Mouse (Mus musculus): ENCODE results near the gene Mr1. TPM values are rescaled to one million over a fixed set of nuclear protein-coding genes. Genes with fewer than 3 reads are reported as not detected.

Gene Mr1
- total RNA-seq, 1 experiment = not detected

DNA sequence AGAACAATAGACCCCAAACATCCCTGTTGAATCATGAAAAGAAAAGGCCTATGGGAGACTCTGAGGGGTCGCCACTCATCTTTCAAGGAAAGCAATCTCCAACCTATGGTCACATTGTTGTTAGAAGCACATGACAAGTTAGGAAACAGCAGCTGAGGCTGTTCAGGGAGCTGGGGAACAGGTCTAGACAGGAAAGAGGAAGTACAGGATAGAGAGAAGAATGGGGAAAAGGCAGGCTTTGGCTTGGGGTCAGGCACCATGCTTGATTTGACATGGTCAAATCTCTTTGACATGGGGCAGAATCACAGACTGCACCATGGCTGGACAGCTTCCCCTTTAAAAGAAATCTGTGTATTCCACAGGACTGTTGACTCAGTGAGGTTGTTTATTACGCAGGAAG lies 614 bp upstream of the Mr1 start:
- no peak overlapping the region for H3K9ac ChIP-seq (ENCODE audit: insufficient read depth, low read depth, low read length, poor library complexity, severe bottlenecking)
- H3K4me3 ChIP-seq (ENCODE audit: insufficient read depth in 1 of 2, low read depth in 1 of 2, low read length in 2 of 2, poor library complexity in 1 of 2, severe bottlenecking in 1 of 2) = no peak overlapping the region
- H3K4me1 ChIP-seq (ENCODE audit: control insufficient read depth in 2 of 2, insufficient read depth in 2 of 2, low read length in 2 of 2, poor library complexity in 1 of 2) = no peaks in the 10 kb centered on the region
- no peaks in the 10 kb centered on the region for H3K9me3 ChIP-seq (ENCODE audit: control insufficient read depth, insufficient read depth, low read depth, low read length)
- TF ChIP-seq MAFK (IDR thresholded peaks at IDR 0.05; ENCODE audit: insufficient read depth, low read depth, low read length) = no peak
- no peak for TF ChIP-seq ZNF384 (IDR thresholded peaks at IDR 0.05; ENCODE audit: low read depth, low read length)
- no peak for TF ChIP-seq ZC3H11A (IDR thresholded peaks at IDR 0.05; ENCODE audit: borderline replicate concordance, low read depth, low read length)
- TF ChIP-seq CHD2 (IDR thresholded peaks at IDR 0.05; ENCODE audit: low read depth, low read length) = no peak
- TF ChIP-seq HCFC1 (IDR thresholded peaks at IDR 0.05; ENCODE audit: borderline replicate concordance, insufficient read depth, low read length) = no peak
- DNase-seq (ENCODE audit: low read depth, low spot score) = no peak
- no peaks in the 10 kb centered on the region for H3K36me3 ChIP-seq (ENCODE audit: control insufficient read depth, insufficient read depth, low read length, poor library complexity, severe bottlenecking)
- in situ Hi-C loops (cut with MboI; ENCODE audit: low sequenced_read_pairs in 2 of 2, unreplicated experiment in 2 of 2) = no loop called here
- no peak overlapping the region for H3K27ac ChIP-seq (ENCODE audit: insufficient read depth, low read depth, low read length, poor library complexity, severe bottlenecking)

DNA sequence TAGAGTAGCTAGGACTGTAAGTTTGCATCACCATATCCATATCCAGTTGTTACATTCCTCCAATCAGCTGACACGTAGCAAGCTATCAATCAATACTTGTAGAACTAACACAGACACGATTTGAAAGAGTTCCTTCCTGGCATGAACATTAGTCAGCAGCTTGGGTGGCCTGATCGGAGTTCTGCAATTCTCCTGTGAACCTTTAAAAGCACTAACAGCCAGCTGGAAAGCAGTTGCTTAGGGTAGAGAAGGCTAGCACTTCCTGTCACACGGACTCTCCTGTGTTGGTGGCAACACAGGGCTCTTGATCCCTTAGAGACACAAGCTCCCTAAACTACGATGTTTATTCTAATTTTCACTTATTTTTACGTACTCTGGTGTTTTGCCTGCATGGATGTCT lies 994 bp downstream of the Mr1 start:
- in situ Hi-C loops (cut with MboI; ENCODE audit: low sequenced_read_pairs in 2 of 2, unreplicated experiment in 2 of 2) = no loop called here
- H3K27ac ChIP-seq (ENCODE audit: insufficient read depth, low read depth, low read length, poor library complexity, severe bottlenecking) = no peak overlapping the region
- no peaks in the 10 kb centered on the region for H3K36me3 ChIP-seq (ENCODE audit: control insufficient read depth, insufficient read depth, low read length, poor library complexity, severe bottlenecking)
- TF ChIP-seq MAFK (IDR thresholded peaks at IDR 0.05; ENCODE audit: insufficient read depth, low read depth, low read length) (no peak), ZC3H11A (IDR thresholded peaks at IDR 0.05; ENCODE audit: borderline replicate concordance, low read depth, low read length) (no peak), CHD2 (IDR thresholded peaks at IDR 0.05; ENCODE audit: low read depth, low read length) (no peak), ZNF384 (IDR thresholded peaks at IDR 0.05; ENCODE audit: low read depth, low read length) (no peak), HCFC1 (IDR thresholded peaks at IDR 0.05; ENCODE audit: borderline replicate concordance, insufficient read depth, low read length) (no peak)
- H3K4me1 ChIP-seq (ENCODE audit: control insufficient read depth in 2 of 2, insufficient read depth in 2 of 2, low read length in 2 of 2, poor library complexity in 1 of 2) = no peaks in the 10 kb centered on the region
- no peaks in the 10 kb centered on the region for H3K9me3 ChIP-seq (ENCODE audit: control insufficient read depth, insufficient read depth, low read depth, low read length)
- no peak overlapping the region for H3K9ac ChIP-seq (ENCODE audit: insufficient read depth, low read depth, low read length, poor library complexity, severe bottlenecking)
- DNase-seq (ENCODE audit: low read depth, low spot score) = no peak
- no peak overlapping the region for H3K4me3 ChIP-seq (ENCODE audit: insufficient read depth in 1 of 2, low read depth in 1 of 2, low read length in 2 of 2, poor library complexity in 1 of 2, severe bottlenecking in 1 of 2)

DNA sequence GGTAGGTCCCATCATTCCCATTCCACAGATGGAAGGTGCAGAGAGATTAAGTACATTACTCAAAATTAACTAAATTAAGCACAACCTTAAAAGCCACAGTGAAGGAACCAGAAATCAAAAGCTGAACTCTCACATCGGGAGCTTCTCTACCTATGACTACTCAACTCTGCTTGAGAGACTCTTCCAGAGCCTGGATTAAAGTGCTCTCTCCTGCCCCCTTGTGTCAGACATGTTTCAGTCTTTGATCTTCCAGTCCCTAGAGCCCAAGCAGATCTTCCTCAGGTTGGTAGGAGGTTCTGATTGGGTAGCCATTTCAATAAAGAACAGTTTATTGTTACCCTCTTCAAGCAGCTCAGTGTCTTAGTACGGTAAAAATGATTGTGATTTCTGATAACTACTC lies 6.5 kb downstream of the Mr1 start:
- in situ Hi-C loops (cut with MboI; ENCODE audit: low sequenced_read_pairs in 2 of 2, unreplicated experiment in 2 of 2) = no loop called here

DNA sequence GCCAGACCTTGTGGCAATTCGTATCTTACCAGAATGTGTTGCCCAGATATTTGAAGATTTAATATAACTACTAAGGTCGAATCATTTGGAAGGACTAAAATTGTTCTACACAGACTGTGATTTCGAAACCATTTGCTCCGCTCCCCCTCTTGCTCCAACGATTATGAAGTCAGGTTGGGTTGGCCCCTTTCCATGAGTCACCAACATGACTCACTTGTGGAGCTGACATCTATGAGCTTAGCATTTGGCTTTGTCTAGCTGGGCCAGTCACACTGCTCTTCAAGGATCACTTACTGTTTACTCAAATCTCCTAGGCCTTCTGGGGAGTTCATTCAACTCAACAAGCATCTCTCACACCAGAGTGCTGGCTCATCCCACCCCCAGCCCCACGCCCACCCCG lies 7.8 kb downstream of the Mr1 start:
- no peak overlapping the region for H3K27ac ChIP-seq (ENCODE audit: insufficient read depth, low read depth, low read length, poor library complexity, severe bottlenecking)
- DNase-seq (ENCODE audit: low read depth, low spot score) = no peak
- no peak overlapping the region for H3K9ac ChIP-seq (ENCODE audit: insufficient read depth, low read depth, low read length, poor library complexity, severe bottlenecking)
- no peaks in the 10 kb centered on the region for H3K36me3 ChIP-seq (ENCODE audit: control insufficient read depth, insufficient read depth, low read length, poor library complexity, severe bottlenecking)
- in situ Hi-C loops (cut with MboI; ENCODE audit: low sequenced_read_pairs in 2 of 2, unreplicated experiment in 2 of 2) = no loop called here
- no peak for TF ChIP-seq ZC3H11A (IDR thresholded peaks at IDR 0.05; ENCODE audit: borderline replicate concordance, low read depth, low read length)
- no peak for TF ChIP-seq ZNF384 (IDR thresholded peaks at IDR 0.05; ENCODE audit: low read depth, low read length)
- no peak for TF ChIP-seq MAFK (IDR thresholded peaks at IDR 0.05; ENCODE audit: insufficient read depth, low read depth, low read length)
- no peak for TF ChIP-seq CHD2 (IDR thresholded peaks at IDR 0.05; ENCODE audit: low read depth, low read length)
- TF ChIP-seq HCFC1 (IDR thresholded peaks at IDR 0.05; ENCODE audit: borderline replicate concordance, insufficient read depth, low read length) = no peak
- no peaks in the 10 kb centered on the region for H3K4me1 ChIP-seq (ENCODE audit: control insufficient read depth in 2 of 2, insufficient read depth in 2 of 2, low read length in 2 of 2, poor library complexity in 1 of 2)
- H3K9me3 ChIP-seq (ENCODE audit: control insufficient read depth, insufficient read depth, low read depth, low read length) = no peaks in the 10 kb centered on the region
- H3K4me3 ChIP-seq (ENCODE audit: insufficient read depth in 1 of 2, low read depth in 1 of 2, low read length in 2 of 2, poor library complexity in 1 of 2, severe bottlenecking in 1 of 2) = no peak overlapping the region

More for the DNA sequence above, 6.5 kb downstream of the Mr1 start:
- Histone ChIP-seq H3K9me3 (ENCODE audit: control insufficient read depth, insufficient read depth, low read depth, low read length) (no peaks in the 10 kb centered on the region), H3K27ac (ENCODE audit: insufficient read depth, low read depth, low read length, poor library complexity, severe bottlenecking) (no peak overlapping the region), H3K36me3 (ENCODE audit: control insufficient read depth, insufficient read depth, low read length, poor library complexity, severe bottlenecking) (no peaks in the 10 kb centered on the region), H3K4me1 (ENCODE audit: control insufficient read depth in 2 of 2, insufficient read depth in 2 of 2, low read length in 2 of 2, poor library complexity in 1 of 2) (no peaks in the 10 kb centered on the region), H3K9ac (ENCODE audit: insufficient read depth, low read depth, low read length, poor library complexity, severe bottlenecking) (no peak overlapping the region), H3K4me3 (ENCODE audit: insufficient read depth in 1 of 2, low read depth in 1 of 2, low read length in 2 of 2, poor library complexity in 1 of 2, severe bottlenecking in 1 of 2) (no peak overlapping the region)
- DNase-seq (ENCODE audit: low read depth, low spot score) = peak; percentile 60
- no peak for TF ChIP-seq ZC3H11A (IDR thresholded peaks at IDR 0.05; ENCODE audit: borderline replicate concordance, low read depth, low read length)
- no peak for TF ChIP-seq CHD2 (IDR thresholded peaks at IDR 0.05; ENCODE audit: low read depth, low read length)
- TF ChIP-seq MAFK (IDR thresholded peaks at IDR 0.05; ENCODE audit: insufficient read depth, low read depth, low read length) = no peak
- no peak for TF ChIP-seq ZNF384 (IDR thresholded peaks at IDR 0.05; ENCODE audit: low read depth, low read length)
- no peak for TF ChIP-seq HCFC1 (IDR thresholded peaks at IDR 0.05; ENCODE audit: borderline replicate concordance, insufficient read depth, low read length)

DNA sequence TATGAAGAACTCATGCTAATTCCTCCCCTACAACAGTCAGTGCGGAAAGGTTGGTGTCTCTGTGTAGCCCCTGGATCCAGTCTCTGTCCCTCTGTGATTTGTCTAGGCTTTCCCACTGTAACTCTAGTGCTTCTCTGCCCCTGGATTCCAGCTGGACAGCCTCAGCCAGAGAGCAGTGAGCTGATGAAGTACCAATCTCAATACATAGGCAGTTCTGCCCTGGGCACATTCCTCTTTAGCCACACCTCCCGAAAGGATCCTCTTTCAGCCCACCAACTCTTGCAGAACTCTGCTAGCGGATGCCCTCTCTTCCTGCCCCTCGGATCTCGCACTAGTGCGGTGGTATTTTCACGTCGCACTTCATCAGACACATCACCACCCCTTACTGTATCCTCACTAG lies 11.7 kb downstream of the Mr1 start:
- H3K4me1 ChIP-seq (ENCODE audit: control insufficient read depth in 2 of 2, insufficient read depth in 2 of 2, low read length in 2 of 2, poor library complexity in 1 of 2) = no peaks in the 10 kb centered on the region
- no peak overlapping the region for H3K4me3 ChIP-seq (ENCODE audit: insufficient read depth in 1 of 2, low read depth in 1 of 2, low read length in 2 of 2, poor library complexity in 1 of 2, severe bottlenecking in 1 of 2)
- H3K36me3 ChIP-seq (ENCODE audit: control insufficient read depth, insufficient read depth, low read length, poor library complexity, severe bottlenecking) = no peaks in the 10 kb centered on the region
- H3K9me3 ChIP-seq (ENCODE audit: control insufficient read depth, insufficient read depth, low read depth, low read length) = no peaks in the 10 kb centered on the region
- peak overlapping the region; percentile 41; the same call in 1 of the 2 replicates for H3K27ac ChIP-seq (ENCODE audit: insufficient read depth, low read depth, low read length, poor library complexity, severe bottlenecking)
- TF ChIP-seq MAFK (IDR thresholded peaks at IDR 0.05; ENCODE audit: insufficient read depth, low read depth, low read length) (no peak), CHD2 (IDR thresholded peaks at IDR 0.05; ENCODE audit: low read depth, low read length) (no peak)
- in situ Hi-C loops (cut with MboI; ENCODE audit: low sequenced_read_pairs in 2 of 2, unreplicated experiment in 2 of 2) = no loop called here
- H3K9ac ChIP-seq (ENCODE audit: insufficient read depth, low read depth, low read length, poor library complexity, severe bottlenecking) = no peak overlapping the region
- DNase-seq (ENCODE audit: low read depth, low spot score) = no peak
